15 mouse cellular contexts compared by ENCODE assay signal in genomic region chr6:129184788-129185187, GRCm38 (mm10). TPM values are rescaled to one million over a fixed set of nuclear protein-coding genes. Genes with fewer than 3 reads are reported as not detected.
DNase-seq lines count a peak whose midpoint lies in the region; ATAC-seq and TF ChIP-seq lines count a peak whose summit lies in the region.
"Had no signal": no experiment of that assay in that cellular context is flagged by ENCODE, and none has a peak within 500 bp of the region (broad histone marks: within the 10 kb centered on the region; RNA-seq: fewer than 3 reads in every experiment).

No protein-coding gene starts in this region.

- ATAC-seq in megakaryocyte, adult 5-6 weeks (ENCODE audit: poor library complexity, severe bottlenecking) = no peak
- ATAC-seq in activated CD4-positive, CD25-positive, alpha-beta regulatory T cell, adult 4 months = no peak
- ATAC-seq: forebrain, embryonic 16.5 days had no signal

- TF ChIP-seq CTCF in layer of hippocampus, adult 2 months (conservative IDR thresholded peaks at IDR 0.05) = no peak

- no peaks in the 10 kb centered on the region for H3K27me3 ChIP-seq in megakaryocyte, embryonic 14.5 days (replicated peaks)
- H3K27me3 ChIP-seq: kidney, embryonic 15.5 days; limb, embryonic 12.5 days; midbrain, embryonic 12.5 days had no signal

- H3K9me3 ChIP-seq in megakaryocyte, embryonic 14.5 days = no peaks in the 10 kb centered on the region
- H3K9me3 ChIP-seq: hindbrain, embryonic 10.5 days; kidney, embryonic 15.5 days; limb, embryonic 12.5 days; midbrain, embryonic 12.5 days had no signal

- no peak for DNase-seq in layer of hippocampus, adult 2 months (ENCODE audit: low spot score in 2 of 2)
- DNase-seq in layer of hippocampus, adult 9-10 months (ENCODE audit: low spot score) = no peak
- DNase-seq in induced T-regulatory cell, adult 2 months (ENCODE audit: low read depth) = peak; percentile 52
- DNase-seq in testis, postnatal 14 days (ENCODE audit: low spot score) = no peak
- DNase-seq: cerebellum, postnatal 10 days; right cerebral cortex, postnatal 4 days; thymus, adult 2 months had no signal

- H3K4me1 ChIP-seq in megakaryocyte, embryonic 14.5 days = peaks cover 41% of the 10 kb centered on the region
- H3K4me1 ChIP-seq: limb, embryonic 12.5 days had no signal

- peak overlapping the region; percentile 8; the same call in 1 of the 2 replicates for H3K4me3 ChIP-seq in layer of hippocampus, adult 2 months
- peak overlapping the region; percentile 9 for H3K4me3 ChIP-seq in megakaryocyte, embryonic 14.5 days (replicated peaks)
- H3K4me3 ChIP-seq: hindbrain, embryonic 10.5 days; kidney, embryonic 15.5 days; limb, embryonic 12.5 days; midbrain, embryonic 12.5 days had no signal

- H3K36me3 ChIP-seq in megakaryocyte, embryonic 14.5 days (replicated peaks; ENCODE audit: low read length) = peaks cover 44% of the 10 kb centered on the region
- H3K36me3 ChIP-seq: hindbrain, embryonic 10.5 days; limb, embryonic 12.5 days; midbrain, embryonic 12.5 days had no signal

- H3K27ac ChIP-seq in layer of hippocampus, adult 2 months = no peak overlapping the region
- H3K27ac ChIP-seq: hindbrain, embryonic 10.5 days; kidney, embryonic 15.5 days; limb, embryonic 12.5 days; midbrain, embryonic 12.5 days had no signal

RNA-seq across cellular contexts. Expression of gene Clec2d, which starts 4.4 kb away (rescaled TPM):
- 1 to 10 TPM; 7.3 to 7.4 TPM for total RNA-seq in layer of hippocampus, adult 2 months (2021)
- polyA plus RNA-seq in megakaryocyte, embryonic 14.5 days (2012; ENCODE audit: insufficient read depth, low replicate concordance) = 1.2 TPM in 1 of 2 replicates, not detected in the other
- total RNA-seq in megakaryocyte, adult 5-6 weeks (2015) = 28.2 and 41.3 TPM in 2 replicates
- total RNA-seq in megakaryocyte, adult 5-6 weeks (2017) = 238 and 253 TPM in 2 replicates
- polyA plus RNA-seq in activated CD4-positive, CD25-positive, alpha-beta regulatory T cell, adult 4 months (2017; shearing (Covaris generic)) = 10 to 100 TPM; 22.9 to 25.2 TPM
- polyA plus RNA-seq: hindbrain, embryonic 10.5 days had no signal
